Mouse (Mus musculus): ENCODE results near the gene 1700037H04Rik. TPM values are rescaled to one million over a fixed set of nuclear protein-coding genes. Genes with fewer than 3 reads are reported as not detected.

1700037H04Rik gene
- polyA plus RNA-seq, 1 experiment from 2014 or later: 98.6 TPM

GRCm38 (mm10) chr2:131175945-131176309 lies 16.0 kb upstream of the 1700037H04Rik start:
- H3K9me3 ChIP-seq: no peaks in the 10 kb centered on the region
- ATAC-seq: no peak
- H3K27ac ChIP-seq: peak overlapping the region; percentile 92
- peaks cover 45% of the 10 kb centered on the region for H3K4me1 ChIP-seq (replicated peaks)
- H3K4me3 ChIP-seq (replicated peaks): peak overlapping the region; percentile 80; the same call in 1 of the 2 replicates
- H3K27me3 ChIP-seq (replicated peaks): peaks cover 15% of the 10 kb centered on the region
- H3K9ac ChIP-seq: no peak overlapping the region
- H3K4me2 ChIP-seq (replicated peaks): peak overlapping the region; percentile 97
- 0 out of 2 replicates have a peak, but pooled peaks cover 2% of the 10 kb centered on the region for H3K36me3 ChIP-seq
- 81% methylated on average over 1 of the region's 1 CpGs for WGBS

- Histone ChIP-seq H3K9ac (no peak overlapping the region), H3K27ac (peak overlapping the region; percentile 92), H3K4me3 (replicated peaks) (no peak overlapping the region), H3K27me3 (replicated peaks) (peaks cover 15% of the 10 kb centered on the region), H3K4me1 (replicated peaks) (peaks cover 47% of the 10 kb centered on the region), H3K4me2 (replicated peaks) (peak overlapping the region; percentile 97), H3K36me3 (0 out of 2 replicates have a peak, but pooled peaks cover 2% of the 10 kb centered on the region), H3K9me3 (no peaks in the 10 kb centered on the region)
- WGBS: 57% methylated on average over 3 of the region's 3 CpGs
- no peak for ATAC-seq
Measured at GRCm38 (mm10) chr2:131175286-131175944, 15.5 kb upstream of the 1700037H04Rik start.

- H3K27me3 ChIP-seq (replicated peaks): peaks cover 15% of the 10 kb centered on the region
- no peak overlapping the region for H3K9ac ChIP-seq
- H3K36me3 ChIP-seq: 0 out of 2 replicates have a peak, but pooled peaks cover 2% of the 10 kb centered on the region
- H3K4me2 ChIP-seq (replicated peaks): peak overlapping the region; percentile 85
- peaks cover 44% of the 10 kb centered on the region for H3K4me1 ChIP-seq (replicated peaks)
- 6% methylated on average over 11 of the region's 11 CpGs for WGBS
- ATAC-seq: 0 out of 2 replicates have a peak, but pooled peaks have one; percentile 16
- H3K9me3 ChIP-seq: no peaks in the 10 kb centered on the region
- no peak overlapping the region for H3K27ac ChIP-seq
- peak overlapping the region; percentile 34 for H3K4me3 ChIP-seq (replicated peaks)
Measured at GRCm38 (mm10) chr2:131174700-131175099, 14.8 kb upstream of the 1700037H04Rik start.

GRCm38 (mm10) chr2:131172322-131172721 lies 12.4 kb upstream of the 1700037H04Rik start:
- Histone ChIP-seq H3K4me1 (replicated peaks) (peaks cover 26% of the 10 kb centered on the region), H3K27ac (no peak overlapping the region), H3K4me3 (replicated peaks) (no peak overlapping the region), H3K27me3 (replicated peaks) (peaks cover 15% of the 10 kb centered on the region), H3K9ac (no peak overlapping the region), H3K36me3 (0 out of 2 replicates have a peak, but pooled peaks cover 2% of the 10 kb centered on the region), H3K4me2 (replicated peaks) (no peak overlapping the region), H3K9me3 (no peaks in the 10 kb centered on the region)
- 55% methylated on average over 9 of the region's 9 CpGs for WGBS
- no peak for ATAC-seq

- peak overlapping the region; percentile 11; the same call in 1 of the 2 replicates for H3K9ac ChIP-seq
- ATAC-seq: no peak
- 16% methylated on average over 43 of the region's 43 CpGs for WGBS
Measured at GRCm38 (mm10) chr2:131171401-131172104, 11.7 kb upstream of the 1700037H04Rik start.

GRCm38 (mm10) chr2:131170936-131171335 lies 11.1 kb upstream of the 1700037H04Rik start:
- Histone ChIP-seq H3K4me3 (replicated peaks) (peak overlapping the region; percentile 19; the same call in 1 of the 2 replicates), H3K9me3 (no peaks in the 10 kb centered on the region), H3K4me2 (replicated peaks) (peak overlapping the region; percentile 56), H3K9ac (no peak overlapping the region), H3K36me3 (no peaks in the 10 kb centered on the region), H3K4me1 (replicated peaks) (peaks cover 19% of the 10 kb centered on the region), H3K27me3 (replicated peaks) (peaks cover 15% of the 10 kb centered on the region), H3K27ac (no peak overlapping the region)
- WGBS: 33% methylated on average over 9 of the region's 9 CpGs
- ATAC-seq: no peak

More at GRCm38 (mm10) chr2:131171401-131172104, 11.7 kb upstream of the 1700037H04Rik start:
- Histone ChIP-seq H3K4me1 (replicated peaks) (peaks cover 21% of the 10 kb centered on the region), H3K4me3 (replicated peaks) (peak overlapping the region; percentile 19), H3K27ac (no peak overlapping the region), H3K9me3 (no peaks in the 10 kb centered on the region), H3K4me2 (replicated peaks) (peak overlapping the region; percentile 56), H3K27me3 (replicated peaks) (peaks cover 15% of the 10 kb centered on the region), H3K36me3 (no peaks in the 10 kb centered on the region)

- H3K9ac ChIP-seq: no peak overlapping the region
- no peak for ATAC-seq
- no peak overlapping the region for H3K27ac ChIP-seq
- H3K9me3 ChIP-seq: no peaks in the 10 kb centered on the region
- no peak overlapping the region for H3K4me2 ChIP-seq (replicated peaks)
- peaks cover 12% of the 10 kb centered on the region; the same call in 1 of the 2 replicates for H3K4me1 ChIP-seq (replicated peaks)
- 67% methylated on average over 1 of the region's 1 CpGs for WGBS
- H3K4me3 ChIP-seq (replicated peaks): no peak overlapping the region
- H3K36me3 ChIP-seq: no peaks in the 10 kb centered on the region
- H3K27me3 ChIP-seq (replicated peaks): peaks cover 15% of the 10 kb centered on the region
Measured at GRCm38 (mm10) chr2:131168914-131169313, 9.0 kb upstream of the 1700037H04Rik start.

- no peak overlapping the region for H3K9ac ChIP-seq
- H3K4me1 ChIP-seq (replicated peaks): peaks cover 12% of the 10 kb centered on the region; the same call in 1 of the 2 replicates
- WGBS: 76% methylated on average over 6 of the region's 6 CpGs
- H3K4me2 ChIP-seq (replicated peaks): no peak overlapping the region
- no peak overlapping the region for H3K4me3 ChIP-seq (replicated peaks)
- H3K27ac ChIP-seq: no peak overlapping the region
- H3K36me3 ChIP-seq: no peaks in the 10 kb centered on the region
- peaks cover 15% of the 10 kb centered on the region for H3K27me3 ChIP-seq (replicated peaks)
- H3K9me3 ChIP-seq: no peaks in the 10 kb centered on the region
- no peak for ATAC-seq
Measured at GRCm38 (mm10) chr2:131167984-131168383, 8.1 kb upstream of the 1700037H04Rik start.

GRCm38 (mm10) chr2:131166172-131166571 lies 6.3 kb upstream of the 1700037H04Rik start:
- Histone ChIP-seq H3K27ac (no peak overlapping the region), H3K27me3 (replicated peaks) (no peaks in the 10 kb centered on the region), H3K9me3 (no peaks in the 10 kb centered on the region), H3K4me1 (replicated peaks) (peaks cover 5% of the 10 kb centered on the region; the same call in 1 of the 2 replicates), H3K9ac (no peak overlapping the region), H3K36me3 (no peaks in the 10 kb centered on the region), H3K4me3 (replicated peaks) (no peak overlapping the region), H3K4me2 (replicated peaks) (no peak overlapping the region)
- 86% methylated on average over 2 of the region's 2 CpGs for WGBS
- ATAC-seq: no peak

GRCm38 (mm10) chr2:131163924-131164323 lies 4.0 kb upstream of the 1700037H04Rik start:
- Histone ChIP-seq H3K36me3 (no peaks in the 10 kb centered on the region), H3K27me3 (replicated peaks) (no peaks in the 10 kb centered on the region), H3K27ac (no peak overlapping the region), H3K4me1 (replicated peaks) (peaks cover 3% of the 10 kb centered on the region; the same call in 1 of the 2 replicates), H3K9me3 (no peaks in the 10 kb centered on the region), H3K4me3 (replicated peaks) (no peak overlapping the region), H3K9ac (no peak overlapping the region), H3K4me2 (replicated peaks) (no peak overlapping the region)
- 72% methylated on average over 7 of the region's 7 CpGs for WGBS
- ATAC-seq: no peak

GRCm38 (mm10) chr2:131160671-131161111 lies 810 bp upstream of the 1700037H04Rik start:
- no peaks in the 10 kb centered on the region for H3K27me3 ChIP-seq (replicated peaks)
- H3K36me3 ChIP-seq: no peaks in the 10 kb centered on the region
- under 1% methylated on average over 17 of the region's 17 CpGs for WGBS
- ATAC-seq: peak; percentile 9
- H3K9me3 ChIP-seq: no peaks in the 10 kb centered on the region
- peaks cover 8% of the 10 kb centered on the region for H3K4me1 ChIP-seq (replicated peaks)
- peak overlapping the region; percentile 60 for H3K9ac ChIP-seq
- peak overlapping the region; percentile 75 for H3K4me3 ChIP-seq (replicated peaks)
- peak overlapping the region; percentile 89 for H3K4me2 ChIP-seq (replicated peaks)
- peak overlapping the region; percentile 92 for H3K27ac ChIP-seq

GRCm38 (mm10) chr2:131159491-131159910 lies 380 bp downstream of the 1700037H04Rik start:
- no peaks in the 10 kb centered on the region for H3K36me3 ChIP-seq
- WGBS: 0% methylated on average over 18 of the region's 18 CpGs
- peak overlapping the region; percentile 84 for H3K27ac ChIP-seq
- H3K4me2 ChIP-seq (replicated peaks): peak overlapping the region; percentile 89
- peak overlapping the region; percentile 80 for H3K9ac ChIP-seq
- H3K9me3 ChIP-seq: no peaks in the 10 kb centered on the region
- ATAC-seq: peak; percentile 69
- peaks cover 8% of the 10 kb centered on the region for H3K4me1 ChIP-seq (replicated peaks)
- H3K4me3 ChIP-seq (replicated peaks): peak overlapping the region; percentile 75
- H3K27me3 ChIP-seq (replicated peaks): no peaks in the 10 kb centered on the region
